Mouse (Mus musculus) layer of hippocampus, postnatal 14 days (tissue): ENCODE data around the gene Zfp980. TPM values are rescaled to one million over a fixed set of nuclear protein-coding genes. Genes with fewer than 3 reads are reported as not detected.
"Not testable (repeated sequence)": the region's sequence is repeated elsewhere in the genome, so short reads cannot be mapped to it uniquely, and the experiment has no call there.

Source experiments
- DNase-seq, 2 experiments: peaks; one replicate each; pipeline ENCODE4 v3.0.0; 2021 to 2022; ENCODE audit warnings: low spot score in 2 of 2, mixed read lengths in 1 of 2
- long read RNA-seq, 2 experiments: library from polyadenylated mRNA; stranded (forward); transcript quantifications; one replicate each; pipeline ENCODE4 v2.0.0; 2021
- total RNA-seq, 2 experiments: library from RNA; stranded (reverse); gene quantifications; 2 replicates each; pipeline ENCODE4 v1.2.3; 2021

Gene Zfp980
- under 1 TPM in 1 of 2 experiments, not detected in 1; 0.21 TPM for total RNA-seq
- long read RNA-seq, experiment 1 = 0 reads
- long read RNA-seq, experiment 2 = 0 reads

GRCm38 (mm10) chr4:145670385-145670784 lies at the start of gene Zfp980:
Zfp980 (plus strand) TSS chr4:145670685.
- DNase-seq = not testable (repeated sequence)

DNA sequence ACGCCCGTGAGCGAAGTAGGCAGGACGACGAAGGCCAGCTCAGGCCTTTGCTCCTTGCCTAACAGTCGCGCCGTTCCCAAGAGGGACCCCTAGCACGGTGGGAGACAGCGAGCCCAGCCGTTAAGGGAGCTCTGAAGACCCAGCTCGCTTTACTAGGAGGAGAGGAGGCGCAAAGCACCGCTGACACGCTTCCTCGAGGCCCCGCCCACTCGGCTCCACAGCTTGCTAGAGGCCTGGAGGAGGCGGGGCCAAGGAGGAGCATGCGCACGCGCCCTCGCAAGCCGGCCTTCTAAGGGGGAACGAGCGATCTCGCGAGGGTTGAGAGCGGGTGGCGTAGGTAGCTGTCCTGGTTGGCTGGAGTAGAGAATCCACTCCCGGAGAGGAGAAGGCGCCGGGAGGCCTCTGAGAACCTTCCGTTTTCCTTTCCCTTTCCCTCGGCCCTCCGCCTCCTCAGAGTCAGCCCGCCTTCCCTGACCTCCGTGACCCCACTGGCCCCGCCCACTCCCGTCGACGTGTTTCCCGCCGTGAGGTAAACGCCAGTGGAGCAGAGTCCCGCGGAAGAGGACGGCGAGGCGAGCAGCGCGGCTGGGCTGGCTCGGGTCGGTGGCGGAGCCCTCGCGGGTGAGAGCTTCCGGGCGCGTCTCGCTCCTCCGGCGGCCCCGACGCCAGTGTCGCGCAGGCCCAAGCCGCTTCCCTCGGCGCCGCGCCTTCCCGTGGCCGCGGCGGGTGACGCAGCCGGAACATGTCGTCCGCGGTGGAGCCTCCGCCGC lies 29.9 kb upstream of the Zfp980 start:
- not testable (repeated sequence) for DNase-seq

DNA sequence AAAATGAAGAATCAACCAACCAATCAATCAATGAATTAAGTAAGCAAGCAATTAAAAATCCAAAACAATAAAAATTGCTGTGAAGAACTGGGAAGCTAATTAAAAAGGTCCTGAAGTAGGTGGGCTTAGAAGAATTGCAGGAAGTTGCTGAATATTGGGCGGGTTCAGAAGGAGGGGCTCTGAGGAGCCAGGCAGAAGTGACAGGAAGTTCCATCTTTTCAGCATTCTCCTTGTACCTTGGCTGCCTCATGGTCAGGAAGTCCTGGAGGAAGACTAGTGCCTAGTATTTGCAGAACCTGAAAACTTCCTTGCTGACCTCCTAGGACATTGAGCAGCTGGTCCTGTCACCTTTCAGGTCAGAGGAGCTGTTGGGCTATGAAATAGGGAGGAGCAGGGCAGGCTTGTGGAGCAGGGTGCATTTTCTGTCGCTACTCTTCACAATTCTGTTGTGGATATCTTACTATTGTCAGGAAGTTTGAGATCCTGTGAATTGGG lies 3.8 kb downstream of the Zfp980 start:
- not testable (repeated sequence) for DNase-seq

DNA sequence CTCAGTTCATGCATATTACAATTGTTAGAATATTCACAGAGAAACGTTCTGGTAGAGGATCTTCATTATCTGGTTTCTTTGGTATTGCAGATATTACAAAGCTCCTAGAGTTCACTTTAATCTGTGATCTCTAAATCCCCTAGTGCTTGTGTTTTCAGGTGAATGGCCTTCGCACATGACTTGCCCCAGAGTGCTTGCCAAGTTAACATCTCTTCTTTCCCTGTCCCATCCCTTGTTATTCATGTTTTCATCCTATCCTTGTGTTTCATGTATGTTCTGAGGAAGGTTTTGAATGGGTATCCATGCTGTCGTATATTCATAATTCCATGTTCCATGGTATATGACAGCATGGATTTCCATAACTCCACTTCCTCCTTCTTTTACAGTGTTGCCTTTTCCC lies 9.7 kb downstream of the Zfp980 start:
- DNase-seq = not testable (repeated sequence)

DNA sequence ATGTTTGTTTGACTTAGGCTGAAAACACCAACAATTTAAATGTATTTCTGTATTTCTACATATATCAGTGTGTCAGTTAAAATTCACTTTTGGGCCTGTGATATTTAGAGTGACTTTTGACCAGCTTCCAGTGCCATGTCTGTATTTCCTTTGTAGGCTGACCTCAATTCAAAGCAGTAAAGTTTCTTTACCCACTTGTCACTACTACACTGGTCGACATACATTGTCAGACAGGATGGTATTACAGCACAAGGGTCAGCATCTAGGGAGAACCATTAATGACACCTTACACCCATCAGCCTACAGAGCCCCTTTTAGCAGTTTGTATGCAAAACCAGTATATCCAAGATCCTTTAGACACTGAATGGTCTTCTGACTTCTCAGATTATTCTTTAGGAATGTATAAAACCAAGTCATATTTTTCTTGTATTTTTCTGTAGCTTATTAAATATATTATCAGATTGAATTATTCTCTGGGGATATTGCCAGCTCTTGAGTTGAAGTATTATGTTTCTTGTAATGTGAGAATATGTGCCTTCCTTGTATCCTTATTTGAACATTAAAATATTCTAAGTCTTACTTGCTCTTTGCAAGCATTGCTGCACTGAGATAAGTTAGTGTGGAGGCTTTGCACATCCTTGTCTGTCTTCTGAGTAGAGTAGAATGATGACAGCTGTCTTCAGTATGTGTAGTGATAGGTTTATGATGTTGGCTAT lies 10.3 kb downstream of the Zfp980 start:
- DNase-seq = not testable (repeated sequence)

GRCm38 (mm10) chr4:145682021-145682420 lies 11.5 kb downstream of the Zfp980 start:
- not testable (repeated sequence) for DNase-seq

DNA sequence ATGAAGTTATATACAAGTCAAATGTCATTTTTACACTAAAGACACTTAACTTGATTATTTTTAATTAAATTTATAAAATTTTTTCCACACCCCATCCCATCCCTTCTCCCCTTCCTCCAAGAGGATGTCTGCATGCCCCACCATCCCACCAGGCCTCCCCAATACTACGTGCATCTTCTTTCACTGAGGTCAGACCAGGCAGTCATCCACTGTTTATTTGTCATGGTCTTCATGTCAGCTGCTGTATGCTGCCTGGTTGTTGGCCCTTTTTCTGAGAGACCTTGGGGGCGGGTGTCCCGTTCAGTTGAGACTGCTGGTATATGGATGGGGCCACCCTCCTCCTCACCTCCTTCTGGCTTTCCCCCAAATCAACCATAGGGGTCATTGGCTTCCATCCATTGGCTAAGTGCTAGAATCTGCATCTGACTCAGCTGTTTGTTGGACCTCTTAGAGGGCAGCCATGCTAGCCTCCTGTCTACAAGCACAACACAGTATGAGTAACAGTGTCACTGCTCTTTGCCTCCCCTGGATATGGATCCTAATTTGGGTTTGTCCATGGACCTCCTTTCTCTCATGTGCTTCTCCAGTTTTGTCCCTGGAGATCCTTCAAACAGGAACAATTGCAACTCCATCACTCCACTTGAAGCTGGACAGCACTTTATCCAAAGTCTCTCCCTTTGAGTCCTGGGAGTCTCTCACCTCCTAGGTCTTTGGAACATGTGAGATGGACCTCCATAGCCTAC lies 12.7 kb downstream of the Zfp980 start:
- not testable (repeated sequence) for DNase-seq

- not testable (repeated sequence) for DNase-seq
These were observed 15.6 kb downstream of the Zfp980 start for GRCm38 (mm10) chr4:145686061-145686460.

DNA sequence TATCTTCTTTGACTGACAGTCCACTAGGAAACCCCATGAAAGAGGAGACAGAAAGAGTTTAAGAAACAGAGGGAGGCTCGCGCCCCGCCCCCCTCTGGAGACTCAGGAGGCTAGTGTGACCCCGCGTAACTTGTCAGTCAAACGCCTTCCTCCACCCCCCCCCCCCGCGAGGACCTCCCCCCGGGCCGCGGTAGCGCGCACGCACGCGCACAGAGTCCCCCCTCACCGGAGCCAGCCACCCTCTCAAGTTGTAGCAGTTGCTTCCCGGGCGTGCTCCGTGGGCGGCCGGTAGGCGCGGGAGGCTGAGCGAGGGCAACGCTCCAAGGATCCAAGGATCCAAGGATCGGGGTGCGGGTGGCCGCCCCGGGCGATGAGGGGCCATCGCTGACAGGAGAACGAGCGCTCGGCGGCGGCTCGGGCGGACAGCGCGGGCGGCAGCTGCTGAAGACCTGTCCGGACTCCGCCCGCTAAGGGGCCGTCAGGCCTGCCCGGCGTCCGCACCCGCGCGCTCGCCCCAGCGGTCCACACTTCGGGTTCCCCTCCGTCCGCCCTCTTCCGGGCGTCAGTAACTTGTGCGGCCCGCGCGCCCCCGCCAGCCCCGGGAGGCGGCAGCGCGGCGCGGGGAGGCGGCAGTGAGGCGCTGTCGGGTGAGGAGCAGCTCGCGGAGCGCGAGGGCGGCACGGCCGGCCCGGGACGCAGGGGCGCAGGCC lies 74.6 kb downstream of the Zfp980 start:
- not testable (repeated sequence) for DNase-seq

DNA sequence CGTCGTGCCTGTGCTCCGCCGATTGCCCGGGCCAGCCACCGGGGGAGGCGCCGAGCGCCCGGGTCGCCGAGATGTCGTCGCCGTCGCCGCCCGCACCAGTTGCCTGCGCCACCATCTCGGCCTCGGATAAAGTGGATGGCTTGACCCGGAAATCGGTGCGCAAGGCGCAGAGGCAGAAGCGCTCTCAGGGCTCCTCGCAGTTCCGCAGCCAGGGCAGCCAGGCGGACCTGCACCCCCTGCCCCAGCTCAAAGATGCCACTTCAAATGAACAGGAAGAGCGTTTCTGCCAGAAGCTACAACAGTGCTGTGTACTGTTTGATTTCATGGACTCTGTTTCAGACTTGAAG lies 75.1 kb downstream of the Zfp980 start:
- not testable (repeated sequence) for DNase-seq

Other genes starting within 250 kb of the Zfp980 start
- under 1 TPM; 0.41 to 0.48 TPM for gene Zfp990, start 159.9 kb upstream of the Zfp980 start, total RNA-seq
- gene Gm13212, start 85.5 kb upstream of the Zfp980 start, total RNA-seq = under 1 TPM; 0.18 to 0.29 TPM
- under 1 TPM in 1 of 2 experiments, not detected in 1; 0.76 TPM for gene Zfp986, start 198.1 kb downstream of the Zfp980 start, total RNA-seq